Mouse (Mus musculus) myocyte (in vitro differentiated cells): ENCODE results near the gene Wdr19.
"Not testable (repeated sequence)": the region's sequence is repeated elsewhere in the genome, so short reads cannot be mapped to it uniquely, and the experiment has no call there.

Source experiments
- E2F4 ChIP-seq: IDR thresholded peaks from one replicate; pipeline ENCODE4 v1.6.1; 2011; ENCODE audit warnings: mild to moderate bottlenecking, control low read depth, moderate library complexity; ENCODE audit not compliant: insufficient read depth
- MYOD1 ChIP-seq, 3 experiments: IDR thresholded peaks; one replicate each; pipeline ENCODE4 v1.6.1; 2011; ENCODE audit warnings: control low read depth in 2 of 3, low read depth in 2 of 3, mild to moderate bottlenecking in 2 of 3, moderate library complexity in 1 of 3; ENCODE audit not compliant: insufficient read length in 2 of 3, control insufficient read depth in 1 of 3
- POLR2A ChIP-seq: IDR thresholded peaks from one replicate; pipeline ENCODE4 v1.6.1; 2011; ENCODE audit warnings: low read depth, mild to moderate bottlenecking, control low read depth, moderate library complexity; ENCODE audit not compliant: insufficient read length
- POLR2AphosphoS2 ChIP-seq: IDR thresholded peaks from one replicate; pipeline ENCODE4 v1.6.1; 2011; ENCODE audit warnings: low read depth, control low read depth; ENCODE audit not compliant: insufficient read length
- TCF12 ChIP-seq: IDR thresholded peaks from one replicate; pipeline ENCODE4 v1.6.1; 2011; ENCODE audit warnings: mild to moderate bottlenecking, control low read depth; ENCODE audit not compliant: poor library complexity, insufficient read depth, severe bottlenecking
- USF1 ChIP-seq: IDR thresholded peaks from one replicate; pipeline ENCODE4 v1.6.1; 2011; ENCODE audit warnings: low read depth, mild to moderate bottlenecking, control low read depth, moderate library complexity

GRCm38 (mm10) chr5:65289009-65289408 lies 89.5 kb downstream of the Wdr19 start:
- not testable (repeated sequence) for TF ChIP-seq POLR2A; TCF12; E2F4; MYOD1 (IDR thresholded peaks at IDR 0.05; ENCODE audit: control insufficient read depth in 1 of 3, insufficient read length in 2 of 3, low read depth in 2 of 3); USF1; POLR2AphosphoS2
